Mouse (Mus musculus): ENCODE measurements around the gene Nsl1.

Gene Nsl1

DNA sequence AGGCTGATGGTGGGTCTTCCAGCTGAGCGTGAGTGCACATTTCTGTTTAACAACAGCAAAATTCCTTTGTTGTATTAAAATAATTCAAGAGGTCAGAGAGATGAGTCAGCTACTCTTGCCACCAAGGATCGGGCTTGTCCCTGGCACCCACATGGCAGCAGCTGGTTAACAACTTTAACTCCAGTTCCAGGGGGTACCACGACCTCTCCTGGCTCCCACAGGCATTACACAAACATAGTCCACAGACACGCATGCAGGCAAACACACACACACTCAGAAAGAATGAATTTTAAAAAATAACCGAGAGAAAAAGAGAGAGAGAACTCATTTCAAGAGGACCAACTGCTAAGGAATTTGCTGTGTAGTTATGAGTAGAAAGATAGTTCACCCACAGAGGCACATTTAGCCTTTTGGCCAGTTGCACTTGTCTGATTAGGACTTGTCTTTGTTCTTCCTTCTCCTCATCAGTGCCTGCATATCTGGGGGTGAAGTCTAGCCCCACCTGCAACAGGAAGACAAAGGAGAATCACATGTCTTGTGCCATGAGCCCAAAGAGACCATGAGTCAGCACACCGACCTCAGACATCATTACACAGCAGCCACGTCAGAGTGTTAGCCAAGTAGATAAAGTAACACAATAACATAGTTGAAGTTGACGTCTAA, 7.8 kb upstream of the Nsl1 start:
- no peak for DNase-seq

DNA sequence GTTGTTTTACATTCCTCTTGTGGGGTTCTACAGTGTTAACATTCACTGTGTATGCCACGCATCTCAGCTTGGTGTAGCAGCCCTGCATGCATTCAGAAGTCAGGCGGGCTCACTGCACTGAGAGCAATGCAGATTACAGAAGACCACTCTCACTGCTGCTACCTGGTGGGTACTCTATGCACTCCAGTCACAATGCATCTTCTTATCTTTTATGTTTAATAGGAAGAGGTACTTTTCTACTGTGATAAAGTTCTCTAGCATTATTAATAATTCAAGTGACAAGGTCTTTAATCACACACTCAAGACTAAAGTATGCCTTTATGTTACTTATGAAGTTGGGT, 7.3 kb upstream of the Nsl1 start:
- no peak for DNase-seq

DNA sequence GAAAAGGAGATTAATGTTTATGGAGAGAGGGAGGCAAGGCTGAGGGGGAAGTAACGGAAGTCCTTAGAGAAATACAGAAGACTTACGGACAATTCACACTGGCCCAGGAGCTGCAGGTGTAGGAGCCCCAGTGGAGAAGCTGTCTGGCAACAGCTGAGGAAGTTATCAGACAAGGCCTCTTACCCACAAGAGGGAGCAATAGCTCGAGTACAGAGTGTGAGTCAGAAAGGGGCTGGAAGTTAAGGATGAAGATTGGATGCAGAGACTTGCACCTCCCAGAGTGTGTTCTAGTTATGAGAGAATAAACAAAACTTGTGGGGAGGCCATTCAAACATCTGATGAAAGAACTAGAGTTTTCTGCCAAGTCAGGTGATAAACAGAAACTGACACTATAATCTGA, 5.4 kb upstream of the Nsl1 start:
- DNase-seq, result no peak

DNA sequence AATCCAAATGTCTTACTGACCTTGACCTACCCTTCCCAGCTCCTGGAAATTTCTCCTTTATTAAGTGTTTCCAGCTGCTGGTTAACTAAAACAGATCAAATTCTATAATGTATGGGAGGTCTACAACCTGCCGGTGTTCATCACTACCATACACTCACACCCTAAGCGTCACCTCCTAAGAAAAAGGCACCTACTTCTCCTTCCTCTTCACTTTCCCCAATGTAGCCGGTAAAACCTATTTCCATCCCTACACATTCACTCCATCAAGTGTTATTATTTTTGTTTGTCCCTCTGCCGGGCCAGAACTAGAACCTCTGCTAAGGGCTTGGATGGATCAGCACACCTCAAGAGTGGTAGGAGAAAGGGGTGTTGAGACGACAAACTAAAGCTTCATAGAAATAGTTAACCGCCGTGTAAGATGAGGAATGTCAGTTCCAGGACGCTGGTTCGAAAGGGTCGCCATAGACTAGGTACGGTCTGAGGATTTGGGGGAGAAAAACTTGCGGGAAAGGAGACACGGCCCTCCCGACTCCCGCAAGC, 501 bp upstream of the Nsl1 start:
- no peak for DNase-seq

DNA sequence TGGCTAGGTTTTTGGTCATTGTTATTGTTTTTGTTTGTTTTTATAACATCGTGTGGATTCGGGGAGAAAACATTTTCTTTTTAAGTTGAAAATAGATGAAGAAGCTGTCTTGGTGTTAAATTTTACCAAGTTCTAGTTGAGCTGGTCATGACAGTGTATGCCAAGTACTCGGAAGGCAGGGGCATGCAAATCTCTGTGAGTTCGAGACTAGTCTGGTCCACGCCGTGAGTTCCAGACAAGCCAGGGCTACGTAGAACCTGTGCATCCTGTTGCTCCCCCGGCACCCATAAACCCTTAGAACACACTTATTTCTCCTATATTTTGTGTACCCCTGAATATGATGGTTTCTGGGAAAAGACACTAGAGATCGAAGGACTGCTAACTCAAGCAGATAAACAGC, 888 bp downstream of the Nsl1 start:
- no peak for DNase-seq

DNA sequence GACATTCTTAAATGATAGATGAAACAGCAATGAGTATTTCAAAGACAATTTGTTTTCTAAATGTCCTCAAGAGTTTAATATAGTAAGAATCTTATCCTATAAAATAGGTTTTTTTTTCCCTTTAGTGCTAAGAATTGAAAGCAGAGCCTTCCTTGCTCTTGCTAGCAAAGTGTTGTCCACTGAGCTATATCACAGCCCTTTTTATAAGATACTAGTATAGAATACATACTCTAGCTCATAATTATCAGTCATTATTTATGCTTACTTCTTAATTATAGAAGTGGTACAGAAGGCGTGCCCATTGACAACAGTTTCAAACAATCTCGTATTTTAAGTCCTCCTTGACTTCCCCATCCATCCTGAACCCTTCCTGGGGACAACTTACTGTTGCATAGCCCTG, 1.7 kb downstream of the Nsl1 start:
- DNase-seq, result no peak

DNA sequence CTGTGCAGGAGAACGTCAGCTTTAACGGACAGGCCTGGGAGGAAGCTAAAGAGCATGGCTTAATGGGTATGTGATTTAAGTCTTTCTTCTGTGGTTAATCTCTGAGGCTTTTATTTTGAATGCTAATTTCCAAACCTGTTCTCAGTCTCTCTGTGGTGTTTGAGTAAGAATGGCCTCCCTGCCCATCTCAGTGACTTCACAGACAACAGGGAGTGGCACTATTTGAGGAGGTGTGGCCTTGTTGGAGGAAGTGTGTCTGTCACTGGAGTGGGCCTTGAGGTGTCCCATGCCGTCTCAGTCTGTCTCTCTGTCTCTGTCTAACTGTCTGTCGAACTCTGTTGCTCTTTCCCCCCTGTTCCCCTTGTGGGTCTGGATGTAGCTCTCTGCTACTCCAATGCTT, 2.4 kb downstream of the Nsl1 start:
- no peak for DNase-seq

DNA sequence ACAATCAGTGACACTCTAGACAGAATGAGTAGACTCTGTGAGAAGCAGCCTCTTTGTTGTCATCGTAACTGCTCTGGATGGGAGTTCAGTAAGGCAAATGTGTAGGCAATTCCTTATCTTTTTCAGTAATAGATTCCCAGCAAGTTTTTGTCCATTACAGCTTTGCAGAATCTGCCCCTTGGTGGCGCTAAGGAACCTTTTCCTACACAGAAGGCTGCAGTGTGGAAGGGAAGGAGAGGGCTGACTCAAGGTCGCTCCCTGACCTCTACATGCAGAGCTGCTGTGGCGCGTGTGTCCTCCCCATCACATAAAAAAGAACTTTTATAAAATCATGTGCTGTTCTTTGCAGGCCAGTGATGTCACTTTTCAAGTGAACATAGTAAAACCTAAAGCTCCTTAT, 5.6 kb downstream of the Nsl1 start:
- DNase-seq, result peak; percentile 53

DNA sequence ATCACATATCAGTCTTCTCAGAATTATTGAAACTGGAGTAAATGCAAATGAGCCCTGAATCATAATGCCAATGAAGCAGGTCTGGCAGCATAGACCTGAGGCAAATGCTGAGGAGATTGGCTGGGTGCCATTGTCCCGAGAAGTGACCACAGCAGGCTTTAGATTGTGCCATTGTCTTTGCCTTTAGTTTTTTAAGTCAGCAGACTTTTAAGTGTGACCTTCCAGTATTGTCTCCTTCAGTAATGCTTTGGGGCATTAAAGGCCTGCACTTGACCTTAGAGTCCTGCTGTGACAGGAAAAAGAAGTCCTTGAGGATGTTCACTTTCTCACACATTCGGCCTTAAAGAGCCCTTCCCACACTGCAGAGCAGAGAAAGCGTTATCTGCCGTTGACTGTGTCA, 7.4 kb downstream of the Nsl1 start:
- no peak for DNase-seq

DNA sequence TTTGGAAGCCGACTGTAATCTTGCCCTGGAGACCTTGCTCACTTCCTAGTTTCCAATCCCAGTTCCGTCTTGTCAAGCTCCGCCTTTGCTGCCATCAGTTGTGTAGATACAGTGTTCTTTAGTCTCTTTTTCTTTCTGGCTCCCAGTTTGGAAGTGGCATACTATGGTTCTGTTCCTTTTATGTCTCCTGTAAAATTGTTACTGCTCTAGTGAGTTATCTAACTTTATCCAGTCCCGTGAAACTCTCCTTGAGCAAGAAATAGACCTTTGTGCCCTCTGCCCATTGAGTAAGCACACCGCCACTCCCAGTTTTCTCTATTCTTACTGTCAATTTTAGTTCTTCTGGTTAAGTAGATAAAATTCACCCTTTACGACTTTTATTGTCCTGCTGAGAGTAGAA, 8.8 kb downstream of the Nsl1 start:
- no peak for DNase-seq

DNA sequence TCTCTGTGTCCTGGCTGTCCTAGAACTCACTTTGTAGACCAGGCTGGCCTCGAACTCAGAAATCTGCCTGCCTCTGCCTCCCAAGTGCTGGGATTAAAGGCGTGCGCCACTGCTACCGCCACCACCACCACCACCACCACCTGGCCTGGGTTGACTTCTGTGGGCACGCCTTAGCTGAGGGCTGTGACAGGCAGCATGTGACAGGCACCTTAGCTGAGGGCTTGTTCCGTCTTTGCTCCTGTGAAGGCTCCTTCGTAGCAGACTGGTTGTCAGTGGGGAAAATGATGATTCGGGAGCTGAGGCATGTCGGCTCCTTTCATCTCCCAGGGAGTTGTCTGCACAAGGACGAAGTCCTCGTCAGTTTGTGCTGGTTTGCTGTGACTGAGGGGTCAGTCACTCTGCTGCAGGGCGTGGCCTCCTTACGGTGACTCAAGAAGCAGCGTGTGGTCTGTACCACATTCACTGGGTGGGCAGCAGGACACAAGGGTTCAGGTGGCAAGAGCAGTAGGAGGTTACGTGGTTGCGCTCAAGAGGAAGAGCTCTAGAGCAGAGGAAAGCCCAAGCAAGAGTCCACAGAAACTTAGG, 9.6 kb downstream of the Nsl1 start:
- no peak for DNase-seq

DNA sequence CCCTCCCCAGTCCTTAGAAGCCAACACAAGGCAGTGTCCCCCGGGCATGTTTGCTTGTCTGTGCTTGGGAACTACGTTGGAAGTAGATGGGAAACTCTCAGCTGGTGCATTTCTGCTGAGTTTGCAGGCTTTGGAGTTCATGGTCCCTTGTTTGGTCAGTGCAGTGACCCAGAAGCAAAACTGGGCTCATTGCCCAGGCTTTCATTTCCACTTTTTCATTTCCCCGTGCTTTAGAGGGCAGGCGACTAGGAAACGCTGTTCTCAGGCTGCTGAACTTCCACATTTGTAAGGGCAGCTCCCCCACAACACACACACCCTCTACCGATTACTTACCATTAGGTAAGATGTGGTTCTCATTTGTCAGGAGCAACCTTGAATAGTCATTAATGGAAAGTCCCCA, 10.2 kb downstream of the Nsl1 start:
- peak; percentile 88 for DNase-seq

DNA sequence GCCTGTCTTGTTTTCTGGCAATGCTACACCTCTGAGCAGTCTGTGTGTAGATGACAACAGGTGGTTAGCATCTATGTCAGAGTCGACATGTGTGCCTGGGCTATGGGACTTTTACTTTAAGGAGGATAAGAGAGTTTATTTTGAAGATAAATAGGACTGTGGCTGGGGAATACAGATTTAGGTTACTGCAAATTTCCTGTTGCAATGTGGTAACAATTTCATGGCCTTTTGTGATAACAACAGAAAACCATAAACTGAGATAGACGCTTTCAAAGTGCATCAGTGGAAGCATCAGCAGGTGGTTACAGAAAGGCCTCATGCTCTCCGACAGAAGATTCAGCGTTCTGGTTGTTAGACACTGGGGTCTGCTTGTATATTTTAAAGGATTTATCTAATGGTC, 10.7 kb downstream of the Nsl1 start:
- no peak for DNase-seq

DNA sequence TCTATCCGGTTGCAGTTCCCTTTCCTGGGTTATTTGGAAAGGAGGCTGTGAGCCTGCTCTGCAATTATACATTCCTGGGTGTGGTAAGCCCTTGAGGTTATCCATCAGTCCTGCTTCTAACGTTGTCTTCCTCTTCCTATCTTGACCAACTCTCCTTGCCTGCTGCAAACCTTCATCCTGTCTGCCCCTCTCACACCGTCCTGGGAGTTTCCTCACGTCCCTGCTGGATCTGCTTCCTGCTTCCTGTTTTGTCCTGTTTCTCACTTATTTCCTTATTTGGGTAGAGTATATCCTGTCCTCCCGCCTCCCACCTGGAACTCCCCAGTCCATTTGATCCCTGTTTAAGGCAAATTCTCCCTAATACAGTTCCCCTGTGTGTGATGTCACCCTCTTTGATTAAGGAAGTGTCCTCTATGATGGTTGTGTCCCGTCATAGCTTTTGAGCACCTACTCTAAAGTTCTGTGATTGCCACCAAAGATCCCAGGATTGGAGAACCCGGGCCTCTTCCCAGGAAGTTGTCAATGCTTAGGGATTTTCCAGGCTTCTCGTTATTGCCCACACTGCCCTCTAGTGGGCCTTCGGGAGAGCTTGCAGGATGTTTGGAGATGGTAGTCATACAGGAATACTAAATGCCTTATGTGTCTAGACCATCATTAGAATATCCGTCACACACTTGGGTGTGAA, 12.5 kb downstream of the Nsl1 start:
- peak; percentile 82 for DNase-seq

DNA sequence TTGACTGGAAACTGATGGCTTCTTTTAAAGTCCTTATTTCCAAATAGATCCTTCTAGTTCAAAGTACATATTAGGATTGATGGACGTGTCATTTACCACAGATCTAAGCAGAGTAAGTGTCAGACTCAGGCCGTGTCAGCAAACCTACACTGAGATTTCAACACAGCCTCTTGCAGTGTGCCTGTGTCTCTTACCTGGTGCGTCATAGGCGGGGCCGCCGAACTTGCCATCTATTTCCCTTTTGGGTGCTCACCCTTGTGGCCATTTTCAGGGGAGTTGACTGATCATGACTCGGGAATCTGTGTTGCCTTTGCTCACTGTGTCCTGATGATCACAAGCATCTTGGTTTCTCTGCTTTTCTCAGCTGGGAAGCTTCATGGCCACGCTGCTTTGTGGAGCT, 20.4 kb downstream of the Nsl1 start:
- DNase-seq, result no peak

DNA sequence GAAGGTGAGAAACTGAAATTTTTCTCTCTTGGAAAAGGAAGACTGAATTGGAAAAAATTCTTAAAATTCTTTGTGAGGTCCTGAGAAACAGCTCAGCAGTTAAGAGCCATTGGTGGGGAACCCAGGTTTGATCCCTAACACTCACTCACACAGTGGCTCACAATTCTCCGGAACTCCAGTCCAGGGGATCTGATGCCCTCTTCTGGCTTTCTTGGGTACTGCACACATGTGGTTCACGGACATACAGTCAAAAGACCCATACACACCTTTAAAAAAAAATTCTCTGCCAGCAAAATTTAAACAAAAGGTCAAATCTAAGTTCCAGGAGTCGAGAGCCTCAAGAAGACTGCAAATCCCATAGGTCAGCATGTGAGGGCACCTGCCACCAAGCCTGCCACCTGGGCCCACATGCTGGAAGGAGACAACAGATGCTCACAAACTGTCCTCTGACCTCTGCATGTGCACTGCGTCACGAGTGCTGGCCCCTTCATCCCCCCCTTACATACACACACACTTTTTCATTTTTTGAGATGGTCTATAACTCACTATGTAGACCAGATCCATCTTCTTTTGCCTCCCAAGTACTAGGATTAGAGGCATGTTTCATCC, 22.2 kb downstream of the Nsl1 start:
- DNase-seq, result peak; percentile 83

DNA sequence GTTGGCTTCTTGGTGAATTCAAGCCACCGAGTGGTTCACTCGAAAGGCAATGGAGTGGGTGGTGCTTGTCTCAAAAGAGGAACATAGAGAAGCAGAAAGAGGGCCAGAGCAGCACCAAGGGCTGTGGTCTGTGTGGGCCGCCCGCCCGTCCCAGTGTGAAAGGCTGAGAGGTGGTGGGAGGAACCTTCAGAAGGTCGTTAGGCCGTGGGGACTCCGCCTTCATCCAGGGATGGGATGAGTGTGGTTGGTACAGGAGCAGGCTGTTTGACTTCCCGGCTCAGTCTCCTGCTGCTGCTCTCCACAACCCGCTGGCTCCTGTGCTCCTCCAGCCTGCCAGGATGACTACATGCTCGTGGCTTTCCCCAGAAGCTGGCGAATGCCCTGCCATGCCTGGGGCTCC, 22.8 kb downstream of the Nsl1 start:
- DNase-seq, result no peak

DNA sequence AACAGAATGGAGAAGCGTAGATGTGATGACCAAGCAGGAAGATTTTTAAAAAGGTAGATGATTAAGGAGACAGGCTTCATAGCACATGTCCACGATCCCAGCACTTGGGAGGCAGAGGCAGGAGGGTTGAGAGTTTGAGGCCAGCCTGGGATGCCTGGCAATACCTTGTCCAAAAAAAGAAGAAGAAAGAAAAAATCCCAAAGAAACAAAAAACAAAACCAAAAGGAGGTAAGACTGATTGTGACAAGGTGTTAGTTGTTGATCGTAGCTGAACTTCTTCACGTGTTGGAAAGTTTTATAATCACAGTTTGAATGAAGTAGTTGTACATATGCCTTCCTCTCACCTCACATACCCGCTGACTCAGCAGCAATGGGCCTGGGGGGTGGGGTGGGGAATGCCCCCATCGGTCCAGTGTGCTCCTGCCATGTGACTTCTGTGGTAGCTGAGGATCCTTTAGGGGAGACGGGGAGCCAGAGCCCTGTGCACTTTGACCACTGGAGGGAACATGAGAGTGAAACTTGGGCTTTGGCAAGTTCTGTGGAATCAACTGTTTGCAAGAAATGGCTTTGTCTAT, 23.6 kb downstream of the Nsl1 start:
- DNase-seq, result no peak

DNA sequence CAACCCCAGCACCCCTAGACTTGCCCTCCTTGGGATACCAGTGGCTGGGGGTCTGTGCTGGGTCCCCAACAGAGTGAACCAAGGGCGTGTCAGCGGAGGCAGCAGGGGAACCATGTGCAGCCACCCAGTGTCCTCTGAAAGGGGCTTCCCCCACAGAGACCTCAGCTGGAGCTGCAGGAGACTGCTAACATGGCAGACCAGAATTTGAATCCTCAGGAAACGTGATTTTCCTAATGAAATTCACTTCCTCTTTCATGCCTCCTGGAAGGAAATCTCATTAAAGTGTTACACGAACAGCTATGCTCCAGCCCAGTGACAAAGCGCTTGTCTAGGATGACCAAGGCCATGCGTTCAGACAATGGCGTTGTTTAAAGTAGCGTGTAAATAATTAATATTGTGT, 24.1 kb downstream of the Nsl1 start:
- no peak for DNase-seq

DNA sequence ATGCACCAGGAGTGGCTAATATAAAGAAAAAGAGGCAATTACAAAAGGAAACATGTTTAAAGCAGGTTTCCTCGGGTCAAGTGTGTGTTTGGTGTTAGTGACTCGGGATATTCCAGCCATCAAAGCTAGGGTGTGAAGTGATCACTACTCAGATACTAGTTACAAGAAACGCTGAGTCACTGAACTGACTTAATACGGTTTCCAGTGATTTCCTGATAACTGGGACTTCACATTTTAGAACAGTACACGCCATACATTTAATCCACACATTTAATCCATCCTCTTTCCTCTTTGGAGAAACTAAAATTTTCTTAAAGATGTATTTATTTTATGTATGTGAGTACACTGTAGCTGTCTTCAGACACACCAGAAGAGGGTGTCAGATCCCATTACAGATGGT, 25.1 kb downstream of the Nsl1 start:
- no peak for DNase-seq

DNA sequence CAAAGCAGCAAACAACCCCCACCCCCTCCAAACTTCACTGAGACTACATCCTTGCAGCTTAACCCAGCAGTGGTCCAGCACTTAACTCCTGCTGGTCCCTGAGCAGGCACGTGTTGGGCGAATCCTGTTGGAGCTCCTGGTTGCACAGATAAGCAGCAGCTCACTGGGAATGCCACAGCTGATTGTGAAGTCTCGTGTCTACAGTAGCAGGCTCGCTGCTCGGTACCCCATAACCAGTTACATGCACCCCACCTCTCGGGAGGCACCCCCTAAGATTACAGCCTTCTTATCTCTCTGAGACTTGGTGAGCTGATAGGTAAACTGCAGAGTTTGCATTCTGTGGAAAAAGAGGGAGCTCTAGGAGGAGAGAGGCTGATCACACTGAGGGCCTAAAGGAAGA, 26.5 kb downstream of the Nsl1 start:
- no peak for DNase-seq

DNA sequence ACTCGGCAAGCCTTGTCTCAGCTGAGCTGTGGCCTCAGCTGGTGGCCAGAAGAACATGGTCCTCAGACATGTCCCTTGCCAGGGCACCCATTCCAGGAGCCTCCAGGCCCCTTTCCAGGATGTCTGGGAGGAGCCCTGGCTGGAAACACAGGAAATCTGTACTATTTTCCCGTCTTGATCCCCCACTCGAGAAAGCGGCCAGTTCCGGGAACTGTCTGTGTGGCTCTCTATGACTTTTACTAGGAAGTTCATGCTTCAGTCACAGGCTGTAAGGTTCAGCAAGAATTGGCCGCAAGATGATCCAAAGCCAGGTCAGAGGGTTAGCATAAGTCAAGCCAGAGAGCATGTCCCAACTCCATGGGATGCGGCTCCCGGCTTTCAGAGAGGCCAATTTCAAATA, 29.2 kb downstream of the Nsl1 start:
- peak; percentile 44 for DNase-seq

DNA sequence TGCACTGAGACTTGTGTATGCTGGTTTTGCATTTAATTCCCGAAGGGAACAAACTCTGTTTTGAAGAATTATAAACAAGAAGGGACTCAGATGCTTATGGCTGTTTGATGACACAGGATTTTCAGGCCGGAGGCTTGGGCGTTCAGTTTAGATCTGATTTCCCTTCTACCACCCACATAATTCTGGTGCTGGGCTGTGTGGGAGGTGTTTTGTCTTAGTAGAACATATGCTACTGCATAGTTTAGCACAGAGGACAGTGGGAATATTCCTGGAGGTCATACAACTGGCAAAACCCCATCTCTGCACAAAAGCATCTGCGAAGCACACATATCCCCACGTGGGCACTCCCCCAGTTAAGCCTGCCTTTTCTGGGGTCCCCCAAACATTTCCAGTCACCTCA, 30.8 kb downstream of the Nsl1 start:
- DNase-seq, result no peak

DNA sequence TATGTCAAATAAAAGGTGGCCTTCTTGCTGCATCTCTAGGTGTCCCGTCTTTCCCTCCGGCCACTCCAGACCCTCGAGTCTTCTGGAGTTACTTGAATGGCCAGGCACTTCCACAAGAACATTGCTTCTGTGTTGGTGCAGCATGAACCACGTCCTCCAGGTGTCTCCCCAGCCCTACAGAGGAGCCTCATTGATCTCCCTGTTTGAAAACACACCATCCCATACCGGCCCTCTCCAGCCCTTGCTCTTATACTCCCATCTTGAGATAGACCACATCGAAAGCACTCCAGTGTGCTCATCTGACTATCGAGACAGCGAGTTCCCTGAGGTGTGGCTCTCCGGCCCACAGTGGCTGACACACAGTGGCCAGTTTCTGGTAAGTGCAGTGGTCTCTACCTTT, 32.2 kb downstream of the Nsl1 start:
- peak; percentile 30 for DNase-seq

Measured in kidney, postnatal 10 days (tissue).